Mouse (Mus musculus) gastrocnemius, adult 2 months (tissue): ENCODE measurements around the gene Fn3krp. TPM values are rescaled to one million over a fixed set of nuclear protein-coding genes. Genes with fewer than 3 reads are reported as not detected.

ENCODE experiments used
- DNase-seq: peaks from one replicate; pipeline ENCODE4 v3.0.0; 2022
- H3K27ac ChIP-seq: fragments of 200-600 bp; 2 replicates; pipeline ENCODE4 v1.8.1; 2022; ENCODE audit warnings: mild to moderate bottlenecking
- H3K4me3 ChIP-seq: fragments of 200-600 bp; 2 replicates; pipeline ENCODE4 v1.8.1; 2022; ENCODE audit warnings: mild to moderate bottlenecking, moderate library complexity
- CTCF ChIP-seq: fragments of 200-600 bp; IDR thresholded peaks from 2 replicates; pipeline ENCODE4 v1.8.1; 2022; ENCODE audit warnings: antibody characterized with exemption, mild to moderate bottlenecking, moderate library complexity
- intact Hi-C: fragments of 180-260 bp; cut with DNase I; formaldehyde crosslinking; loops from one replicate; pipeline ENCODE4 v1.15.1; 2025
- total RNA-seq, 2 experiments: library from RNA; stranded (reverse); gene quantifications; 2 replicates each; pipeline ENCODE4 v1.2.3; 2021

Gene Fn3krp
- total RNA-seq, 2 experiments from 2014 or later: 3.7 to 4.8 TPM

GRCm38 (mm10) chr11:121418932-121419331, 2.3 kb upstream of the Fn3krp start:
- no peak for TF ChIP-seq CTCF
- Histone ChIP-seq H3K27ac (no peak overlapping the region), H3K4me3 (no peak overlapping the region)
- intact Hi-C loops: loop anchor here (5.0 kb wide), 1 partner anchor 47 kb away; no protein-coding TSS in a partner anchor
- no peak for DNase-seq

- H3K4me3 ChIP-seq: peak overlapping the region; percentile 91; the same call in 1 of the 2 replicates
- peak overlapping the region; percentile 93 for H3K27ac ChIP-seq
- intact Hi-C loops: no loop called here
- TF ChIP-seq CTCF: no peak
- no peak for DNase-seq
Measured at GRCm38 (mm10) chr11:121420379-121420778, 822 bp upstream of the Fn3krp start.

- DNase-seq: no peak
- intact Hi-C loops: loop anchor here (2.0 kb wide), 1 partner anchor 25 kb away; no protein-coding TSS in a partner anchor
- H3K4me3 ChIP-seq: peak overlapping the region; percentile 91
- no peak for TF ChIP-seq CTCF
- peak overlapping the region; percentile 93 for H3K27ac ChIP-seq
Measured at GRCm38 (mm10) chr11:121421553-121422173, 462 bp downstream of the Fn3krp start.

- no peak for TF ChIP-seq CTCF
- no peak for DNase-seq
- intact Hi-C loops: no loop called here
- Histone ChIP-seq H3K27ac (peak overlapping the region; percentile 87), H3K4me3 (no peak overlapping the region)
Measured at GRCm38 (mm10) chr11:121433397-121433796, 12.2 kb downstream of the Fn3krp start.

- intact Hi-C loops: no loop called here
Measured at GRCm38 (mm10) chr11:121434156-121435155, 13.3 kb downstream of the Fn3krp start, which contains the start of gene Fn3k. Gene Fn3k (plus strand): TSS chr11:121434913.

GRCm38 (mm10) chr11:121437236-121437635, 16.0 kb downstream of the Fn3krp start:
- Histone ChIP-seq H3K27ac (no peak overlapping the region), H3K4me3 (no peak overlapping the region)
- no peak for TF ChIP-seq CTCF
- no peak for DNase-seq
- intact Hi-C loops: no loop called here

More at GRCm38 (mm10) chr11:121434156-121435155, 13.3 kb downstream of the Fn3krp start, which contains the start of gene Fn3k:
- TF ChIP-seq CTCF: no peak
- peak; percentile 94 for DNase-seq
- Histone ChIP-seq H3K27ac (peak within 1 kb of the TSS; percentile 87), H3K4me3 (peak within 1 kb of the TSS; percentile 76)

GRCm38 (mm10) chr11:121439686-121440292, 18.6 kb downstream of the Fn3krp start:
- TF ChIP-seq CTCF: no peak
- DNase-seq: no peak
- Histone ChIP-seq H3K27ac (no peak overlapping the region), H3K4me3 (no peak overlapping the region)
- intact Hi-C loops: no loop called here

- TF ChIP-seq CTCF: no peak
- no peak overlapping the region for H3K4me3 ChIP-seq
- intact Hi-C loops: no loop called here
- no peak for DNase-seq
- no peak overlapping the region for H3K27ac ChIP-seq
Measured at GRCm38 (mm10) chr11:121441653-121442052, 20.5 kb downstream of the Fn3krp start.

GRCm38 (mm10) chr11:121442076-121442475, 20.9 kb downstream of the Fn3krp start:
- intact Hi-C loops: no loop called here

GRCm38 (mm10) chr11:121451216-121451726, 30.1 kb downstream of the Fn3krp start:
- Histone ChIP-seq H3K27ac (peak overlapping the region; percentile 82), H3K4me3 (peak overlapping the region; percentile 85)
- no peak for TF ChIP-seq CTCF
- DNase-seq: no peak
- intact Hi-C loops: loop anchor here (5.0 kb wide), 1 partner anchor 64 kb away; the partner anchor contains the start of gene Rab40b

More at GRCm38 (mm10) chr11:121442076-121442475, 20.9 kb downstream of the Fn3krp start:
- DNase-seq: no peak
- TF ChIP-seq CTCF: no peak
- Histone ChIP-seq H3K4me3 (no peak overlapping the region), H3K27ac (no peak overlapping the region)

GRCm38 (mm10) chr11:121451753-121452635, 30.8 kb downstream of the Fn3krp start, which contains the start of gene Tbcd:
Gene Tbcd (plus strand): TSS chr11:121451949.
- TF ChIP-seq CTCF: peak; percentile 19; the same call in 1 of the 2 replicates

More at GRCm38 (mm10) chr11:121451753-121452635, 30.8 kb downstream of the Fn3krp start, which contains the start of gene Tbcd:
- Histone ChIP-seq H3K27ac (peak within 1 kb of the TSS; percentile 82), H3K4me3 (peak within 1 kb of the TSS; percentile 85)
- intact Hi-C loops: loop anchor here (5.0 kb wide), 1 partner anchor 65 kb away; the partner anchor contains the start of gene Rab40b
- peak; percentile 94 for DNase-seq
